Mouse (Mus musculus) liver, postnatal 0 days (tissue): ENCODE data around the gene Atp7b. TPM values are rescaled to one million over a fixed set of nuclear protein-coding genes. Genes with fewer than 3 reads are reported as not detected.

Experiments
- ATAC-seq: fragments of 200-750 bp; cut with Nextera tagmentation; 2 replicates; pipeline ENCODE4 v1.8.0; 2017; ENCODE audit warnings: mild to moderate bottlenecking, moderate library complexity
- DNase-seq: peaks from one replicate; pipeline ENCODE4 v3.0.0-alpha.2; 2016
- H3K27ac ChIP-seq: fragments of 300-500 bp; sonication (generic); 2 replicates; pipeline ENCODE4 v1.5.1; 2014; ENCODE audit warnings: antibody characterized with exemption, moderate library complexity, mild to moderate bottlenecking, low read depth
- H3K27me3 ChIP-seq: fragments of 300-500 bp; sonication (generic); 2 replicates; pipeline ENCODE4 v1.6.1; 2014; ENCODE audit warnings: low read length, control low read depth, mixed read lengths; ENCODE audit not compliant: insufficient read depth
- H3K36me3 ChIP-seq: fragments of 300-500 bp; sonication (generic); replicated peaks from 2 replicates; pipeline ENCODE4 v1.6.1; 2014; ENCODE audit warnings: mild to moderate bottlenecking, control low read depth, low read length, moderate library complexity, mixed read lengths; ENCODE audit not compliant: insufficient read depth
- H3K4me1 ChIP-seq: fragments of 300-500 bp; sonication (generic); 2 replicates; pipeline ENCODE4 v1.6.1; 2014; ENCODE audit warnings: antibody characterized with exemption, mild to moderate bottlenecking, control low read depth; ENCODE audit not compliant: insufficient read depth
- H3K4me2 ChIP-seq: fragments of 300-500 bp; sonication (generic); 2 replicates; pipeline ENCODE4 v1.6.1; 2014; ENCODE audit warnings: low read depth, mild to moderate bottlenecking, low read length, moderate library complexity, mixed read lengths
- H3K4me3 ChIP-seq: fragments of 300-500 bp; sonication (generic); 2 replicates; pipeline ENCODE4 v1.5.1; 2014; ENCODE audit warnings: low read depth, low read length
- H3K9ac ChIP-seq: fragments of 300-500 bp; sonication (generic); replicated peaks from 2 replicates; pipeline ENCODE4 v1.6.1; 2014; ENCODE audit warnings: mild to moderate bottlenecking, moderate library complexity
- H3K9me3 ChIP-seq: fragments of 300-500 bp; sonication (generic); 2 replicates; pipeline ENCODE4 v1.6.1; 2016; ENCODE audit warnings: mild to moderate bottlenecking, control low read depth, low read length, mixed read lengths
- CTCF ChIP-seq: sonication (generic); IDR thresholded peaks from 2 replicates; pipeline ENCODE4 v1.5.1; 2016; ENCODE audit warnings: antibody characterized with exemption, low read depth
- EP300 ChIP-seq: IDR thresholded peaks from 2 replicates; pipeline ENCODE4 v1.6.1; 2016; ENCODE audit warnings: antibody characterized with exemption, low read depth, mild to moderate bottlenecking
- WGBS: fragments of 180-500 bp; shearing (Covaris S2); extraction: QIAGEN DNeasy Blood & Tissue Kit; methylation state at CpG from one replicate; pipeline ENCODE4 v1.1.7; 2014; ENCODE audit not compliant: insufficient replicate concordance; 5-methylcytosine and 5-hydroxymethylcytosine counted together
- polyA plus RNA-seq: library from polyadenylated mRNA; unstranded; fragments of >200 nt; fragmentation: Nextera tagmentation; extraction: Ambion mirVana; gene quantifications from 2 replicates; pipeline ENCODE4 v1.2.1, GENCODE M21; 2015

Gene Atp7b
- polyA plus RNA-seq, 1 experiment from 2014 or later = 5.7 TPM

DNA sequence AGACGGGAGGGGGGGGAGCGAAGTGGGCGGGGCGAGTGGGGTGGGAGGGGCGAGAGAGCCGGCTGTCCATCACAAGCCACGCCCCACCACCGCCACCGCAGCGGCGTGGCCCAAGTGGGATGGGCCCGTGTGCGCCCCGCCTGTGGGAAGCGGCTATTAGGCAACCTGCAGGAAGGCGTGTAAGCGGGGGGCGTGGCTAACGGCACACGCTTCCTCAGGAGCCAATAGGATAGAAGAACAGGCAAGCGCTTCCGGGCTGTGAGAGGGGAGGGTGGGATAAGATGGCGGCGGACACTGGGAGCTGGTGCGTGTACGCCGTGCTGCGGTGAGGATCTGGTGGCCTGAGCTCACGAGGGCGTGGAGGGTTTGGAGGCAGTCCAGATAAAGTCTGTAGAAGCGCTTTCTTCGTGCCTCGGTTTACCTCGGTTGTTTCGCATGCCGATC, 363 bp upstream of the Atp7b start, which contains the start of gene Alg11:
Alg11 (plus strand) TSS at position 276 of the 444 bp plus-strand sequence.
- WGBS = under 1% methylated on average over 33 of the region's 36 CpGs
- TF ChIP-seq CTCF (peak; percentile 38), EP300 (no peak)
- peaks cover 22% of the 10 kb centered on the region for H3K4me1 ChIP-seq

GRCm38 (mm10) chr8:22059153-22059738, 859 bp downstream of the Atp7b start:
- DNase-seq = no peak
- H3K27ac ChIP-seq = peak overlapping the region; percentile 75
- no peaks in the 10 kb centered on the region for H3K9me3 ChIP-seq
- no peak for TF ChIP-seq EP300
- TF ChIP-seq CTCF = no peak
- peaks cover 5% of the 10 kb centered on the region for H3K36me3 ChIP-seq
- H3K4me2 ChIP-seq = peak overlapping the region; percentile 92
- peak overlapping the region; percentile 95 for H3K4me3 ChIP-seq
- H3K9ac ChIP-seq = peak overlapping the region; percentile 86
- no peaks in the 10 kb centered on the region for H3K27me3 ChIP-seq
- WGBS = 25% methylated on average over 11 of the region's 11 CpGs
- H3K4me1 ChIP-seq = peaks cover 35% of the 10 kb centered on the region
- no peak for ATAC-seq

More for the DNA sequence above, 363 bp upstream of the Atp7b start, which contains the start of gene Alg11:
- peak; percentile 98 for DNase-seq
- H3K27ac ChIP-seq = peak within 1 kb of the TSS; percentile 75
- peak within 1 kb of the TSS; percentile 92 for H3K4me2 ChIP-seq
- H3K9ac ChIP-seq = peak within 1 kb of the TSS; percentile 86
- peak within 1 kb of the TSS; percentile 95 for H3K4me3 ChIP-seq
- H3K27me3 ChIP-seq = no peaks in the 10 kb centered on the region
- H3K36me3 ChIP-seq = peaks cover 11% of the 10 kb centered on the region
- peak; percentile 99 for ATAC-seq
- no peaks in the 10 kb centered on the region for H3K9me3 ChIP-seq

DNA sequence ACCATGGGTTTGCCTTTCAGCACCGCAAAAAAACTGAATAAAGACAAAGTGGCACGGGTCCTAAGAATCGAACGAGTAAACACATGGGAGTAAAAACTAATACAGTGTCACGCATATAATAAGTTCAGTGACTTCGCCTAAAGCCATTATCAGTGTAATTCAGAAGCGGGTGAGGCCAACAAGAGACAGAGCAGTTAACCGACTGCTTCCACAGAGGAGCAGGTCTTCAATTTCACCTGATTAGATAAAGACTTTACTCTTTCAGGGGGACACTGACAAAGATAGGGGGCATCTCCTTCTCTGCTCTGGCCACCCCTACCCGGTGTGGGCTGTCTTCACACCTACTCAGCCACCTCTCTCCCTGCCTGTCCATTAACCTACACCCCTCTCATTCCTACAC, 1.7 kb downstream of the Atp7b start:
- Histone ChIP-seq H3K4me3 (peak overlapping the region; percentile 95), H3K9ac (peak overlapping the region; percentile 19; the same call in 1 of the 2 replicates), H3K4me2 (peak overlapping the region; percentile 92)

GRCm38 (mm10) chr8:22056850-22057249, 3.3 kb downstream of the Atp7b start:
- no peak overlapping the region for H3K4me2 ChIP-seq
- H3K9me3 ChIP-seq = no peaks in the 10 kb centered on the region
- no peaks in the 10 kb centered on the region for H3K27me3 ChIP-seq
- no peak overlapping the region for H3K9ac ChIP-seq
- no peaks in the 10 kb centered on the region for H3K36me3 ChIP-seq
- WGBS = 59% methylated on average over 3 of the region's 3 CpGs
- ATAC-seq (no peak), DNase-seq (no peak)
- no peak for TF ChIP-seq EP300
- no peak for TF ChIP-seq CTCF
- peaks cover 37% of the 10 kb centered on the region for H3K4me1 ChIP-seq
- no peak overlapping the region for H3K4me3 ChIP-seq
- H3K27ac ChIP-seq = no peak overlapping the region

More for the DNA sequence above, 1.7 kb downstream of the Atp7b start:
- peak; percentile 84 for TF ChIP-seq EP300
- TF ChIP-seq CTCF = no peak
- ATAC-seq = no peak
- 40% methylated on average over 9 of the region's 9 CpGs for WGBS
- Histone ChIP-seq H3K27ac (peak overlapping the region; percentile 31), H3K27me3 (no peaks in the 10 kb centered on the region), H3K4me1 (peaks cover 38% of the 10 kb centered on the region), H3K9me3 (no peaks in the 10 kb centered on the region), H3K36me3 (no peaks in the 10 kb centered on the region; the same call in 1 of the 2 replicates)
- no peak for DNase-seq

- 71% methylated on average over 2 of the region's 2 CpGs for WGBS
- H3K9me3 ChIP-seq = no peaks in the 10 kb centered on the region
- H3K9ac ChIP-seq = no peak overlapping the region
- no peaks in the 10 kb centered on the region for H3K27me3 ChIP-seq
- ATAC-seq = no peak
- peak overlapping the region; percentile 79 for H3K27ac ChIP-seq
- no peak for DNase-seq
- no peaks in the 10 kb centered on the region for H3K36me3 ChIP-seq
- 0 out of 2 replicates have a peak overlapping the region, but pooled peaks have one; percentile 22 for H3K4me3 ChIP-seq
- TF ChIP-seq EP300 = no peak
- no peak for TF ChIP-seq CTCF
- peak overlapping the region; percentile 58 for H3K4me2 ChIP-seq
- H3K4me1 ChIP-seq = peaks cover 29% of the 10 kb centered on the region
Measured at GRCm38 (mm10) chr8:22055492-22055877, 4.6 kb downstream of the Atp7b start.

DNA sequence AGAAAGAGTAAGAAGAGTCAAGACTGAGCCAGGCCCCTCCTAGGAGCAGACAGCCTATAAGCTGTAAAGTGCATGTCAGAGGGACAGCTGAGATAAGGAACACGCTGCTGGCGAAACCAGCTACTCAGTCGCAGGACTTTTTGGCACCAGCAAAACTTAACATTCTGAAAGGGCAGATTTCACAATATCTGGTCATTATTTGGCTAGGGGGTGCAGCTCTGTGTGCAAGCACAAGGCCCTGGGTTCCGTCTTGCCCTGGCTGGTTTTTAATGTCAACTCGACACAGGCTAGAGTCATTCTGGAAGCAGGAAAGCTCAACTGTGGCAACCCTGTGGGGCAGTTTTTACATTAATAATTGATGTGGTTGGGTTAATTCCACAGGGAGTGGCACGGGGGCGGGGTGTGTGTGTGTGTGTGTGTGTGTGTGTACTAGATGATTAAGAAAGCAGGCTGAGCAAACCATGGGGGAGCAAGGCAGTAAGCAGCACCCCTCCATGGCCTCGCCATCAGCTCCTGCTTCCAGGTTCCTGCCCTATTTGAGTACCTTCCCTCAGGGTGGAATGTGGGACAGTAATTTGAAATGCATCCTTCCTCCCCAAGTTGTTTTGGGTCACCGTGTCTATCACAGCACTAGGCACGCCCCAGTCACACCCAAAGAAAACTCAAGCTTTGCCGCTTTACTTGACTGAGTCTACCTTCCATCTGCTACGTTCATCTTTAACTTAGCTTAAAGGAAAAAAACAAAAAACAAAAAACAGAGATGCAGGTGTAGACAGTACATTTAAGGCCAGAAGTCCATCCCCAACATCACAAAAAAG, 5.2 kb downstream of the Atp7b start:
- Histone ChIP-seq H3K27me3 (no peaks in the 10 kb centered on the region), H3K4me2 (peak overlapping the region; percentile 58), H3K4me1 (peaks cover 29% of the 10 kb centered on the region), H3K27ac (peak overlapping the region; percentile 79), H3K4me3 (0 out of 2 replicates have a peak overlapping the region, but pooled peaks have one; percentile 22), H3K36me3 (no peaks in the 10 kb centered on the region), H3K9me3 (no peaks in the 10 kb centered on the region), H3K9ac (no peak overlapping the region)
- DNase-seq (peak; percentile 51), ATAC-seq (peak; percentile 84)
- WGBS = 36% methylated on average over 12 of the region's 12 CpGs
- TF ChIP-seq EP300 (peak; percentile 37; the same call in 1 of the 2 replicates), CTCF (no peak)
